In the genomic region with DNA sequence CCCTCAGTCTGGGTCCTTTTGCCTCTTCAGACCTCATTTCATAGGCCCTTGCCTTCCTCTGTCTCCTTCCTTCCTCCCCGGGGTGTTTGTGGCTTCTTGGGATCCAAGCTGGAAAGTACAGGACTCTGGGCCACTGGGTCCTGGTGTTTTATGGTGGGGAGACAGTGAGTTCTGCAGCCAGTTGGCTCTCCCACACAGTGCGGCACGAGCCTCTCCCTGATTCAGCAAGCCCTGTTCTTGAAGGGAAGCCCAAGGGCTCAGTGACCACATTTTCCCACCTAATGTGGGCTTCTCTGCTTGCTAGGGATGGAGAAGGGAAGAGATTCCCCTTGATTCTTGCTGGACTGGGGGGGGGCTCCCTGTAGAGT, we compare ENCODE assay signal across 8 mouse cellular contexts. TPM values are rescaled to one million over a fixed set of nuclear protein-coding genes. Genes with fewer than 3 reads are reported as not detected.
DNase-seq lines count a peak whose midpoint lies in the region; ATAC-seq lines count a peak whose summit lies in the region.

No protein-coding gene starts in this region.

- WGBS in kidney, embryonic 16.5 days = 17% methylated on average over 3 of the region's 3 CpGs
- WGBS in embryonic facial prominence, embryonic 10.5 days = 60% methylated on average over 3 of the region's 3 CpGs
- WGBS in hindbrain, embryonic 16.5 days = 71% methylated on average over 3 of the region's 3 CpGs
- 49% methylated on average over 3 of the region's 3 CpGs for WGBS in neural tube, embryonic 12.5 days

- H3K4me1 ChIP-seq in kidney, embryonic 16.5 days (ENCODE audit: insufficient read depth, low read length) = peaks cover 85% of the 10 kb centered on the region
- H3K4me1 ChIP-seq in embryonic facial prominence, embryonic 10.5 days = peaks cover 97% of the 10 kb centered on the region
- peaks cover 61% of the 10 kb centered on the region for H3K4me1 ChIP-seq in hindbrain, embryonic 16.5 days (ENCODE audit: control insufficient read depth, insufficient read depth, low read depth, low read length)
- H3K4me1 ChIP-seq in neural tube, embryonic 12.5 days = peaks cover 81% of the 10 kb centered on the region

- H3K36me3 ChIP-seq in kidney, embryonic 16.5 days (ENCODE audit: insufficient read depth, low read length) = no peaks in the 10 kb centered on the region
- peaks cover 18% of the 10 kb centered on the region for H3K36me3 ChIP-seq in embryonic facial prominence, embryonic 10.5 days (replicated peaks)
- no peaks in the 10 kb centered on the region for H3K36me3 ChIP-seq in hindbrain, embryonic 16.5 days (ENCODE audit: control insufficient read depth, insufficient read depth, low read length)
- no peaks in the 10 kb centered on the region for H3K36me3 ChIP-seq in neural tube, embryonic 12.5 days

- H3K9me3 ChIP-seq in kidney, embryonic 16.5 days (ENCODE audit: low read length) = no peaks in the 10 kb centered on the region
- no peaks in the 10 kb centered on the region for H3K9me3 ChIP-seq in embryonic facial prominence, embryonic 10.5 days
- H3K9me3 ChIP-seq in hindbrain, embryonic 16.5 days (ENCODE audit: control insufficient read depth, low read length) = no peaks in the 10 kb centered on the region
- no peaks in the 10 kb centered on the region for H3K9me3 ChIP-seq in neural tube, embryonic 12.5 days

- H3K27me3 ChIP-seq in kidney, embryonic 16.5 days (ENCODE audit: insufficient read depth, low read length) = no peaks in the 10 kb centered on the region
- no peaks in the 10 kb centered on the region for H3K27me3 ChIP-seq in embryonic facial prominence, embryonic 10.5 days (replicated peaks; ENCODE audit: low read depth, poor library complexity, severe bottlenecking)
- no peaks in the 10 kb centered on the region for H3K27me3 ChIP-seq in hindbrain, embryonic 16.5 days (replicated peaks; ENCODE audit: control insufficient read depth, insufficient read depth, low read length)
- no peaks in the 10 kb centered on the region for H3K27me3 ChIP-seq in neural tube, embryonic 12.5 days (replicated peaks)

- peak overlapping the region; percentile 43 for H3K4me3 ChIP-seq in kidney, embryonic 16.5 days (ENCODE audit: low read length)
- H3K4me3 ChIP-seq in embryonic facial prominence, embryonic 10.5 days = peak overlapping the region; percentile 88
- H3K4me3 ChIP-seq in hindbrain, embryonic 16.5 days (ENCODE audit: low read length) = peak overlapping the region; percentile 47
- H3K4me3 ChIP-seq in neural tube, embryonic 12.5 days = 0 out of 2 replicates have a peak overlapping the region, but pooled peaks have one; percentile 43

- H3K4me2 ChIP-seq in kidney, embryonic 16.5 days (replicated peaks; ENCODE audit: low read depth, low read length) = peak overlapping the region; percentile 92
- peak overlapping the region; percentile 83 for H3K4me2 ChIP-seq in hindbrain, embryonic 16.5 days (ENCODE audit: low read length)
- peak overlapping the region; percentile 93 for H3K4me2 ChIP-seq in neural tube, embryonic 12.5 days (replicated peaks)

- 0 out of 2 replicates have a peak, but pooled peaks have one; percentile 1 for ATAC-seq in kidney, embryonic 16.5 days (ENCODE audit: low FRiP score, low TSS enrichment)
- ATAC-seq in hindbrain, embryonic 16.5 days = no peak
- no peak for ATAC-seq in neural tube, embryonic 12.5 days (ENCODE audit: low FRiP score, low read depth)

- peak overlapping the region; percentile 98 for H3K27ac ChIP-seq in kidney, embryonic 16.5 days (ENCODE audit: low read length)
- peak overlapping the region; percentile 94 for H3K27ac ChIP-seq in embryonic facial prominence, embryonic 10.5 days (replicated peaks)
- peak overlapping the region; percentile 85 for H3K27ac ChIP-seq in hindbrain, embryonic 16.5 days (ENCODE audit: low read depth, low read length)
- peak overlapping the region; percentile 44 for H3K27ac ChIP-seq in neural tube, embryonic 12.5 days

- no peak for DNase-seq in kidney, postnatal 36 days
- no peak for DNase-seq in embryonic facial prominence, embryonic 10.5 days (ENCODE audit: low spot score)
- DNase-seq in layer of hippocampus, postnatal 25 days (ENCODE audit: extremely low spot score in 1 of 2, low spot score in 1 of 2) = no peak
- no peak for DNase-seq in layer of hippocampus, adult 9-11 months
- no peak for DNase-seq in cerebellum, postnatal 4 days (ENCODE audit: low spot score in 2 of 2)

- peak overlapping the region; percentile 70 for H3K9ac ChIP-seq in kidney, embryonic 16.5 days (replicated peaks; ENCODE audit: low read length)
- H3K9ac ChIP-seq in hindbrain, embryonic 16.5 days (ENCODE audit: low read depth, low read length) = peak overlapping the region; percentile 71
- H3K9ac ChIP-seq in neural tube, embryonic 12.5 days = peak overlapping the region; percentile 65

RNA-seq across cellular contexts. Expression of a gene that starts 14.9 kb away (rescaled TPM):
- polyA plus RNA-seq in kidney, embryonic 16.5 days (2015; fragmentation: Nextera tagmentation; extraction: Ambion mirVana) = 31.4 and 32.5 TPM in 2 replicates
- polyA plus RNA-seq in embryonic facial prominence, embryonic 10.5 days (2016; fragmentation: Nextera tagmentation; extraction: Ambion mirVana) = 34.0 and 35.6 TPM in 2 replicates
- 12.1 and 16.7 TPM in 2 replicates for polyA plus RNA-seq in hindbrain, embryonic 16.5 days (2015; fragmentation: Nextera tagmentation; extraction: Ambion mirVana)
- polyA plus RNA-seq in neural tube, embryonic 12.5 days (2016; fragmentation: Nextera tagmentation; extraction: Ambion mirVana) = 51.1 and 52.5 TPM in 2 replicates
- total RNA-seq in layer of hippocampus, postnatal 25 days (2021) = 10 to 100 TPM; 17.0 to 17.7 TPM

RNA-seq across cellular contexts. Expression of a gene that starts 34.9 kb away (rescaled TPM):
- 36.2 and 38.6 TPM in 2 replicates for polyA plus RNA-seq in kidney, embryonic 16.5 days (2015; fragmentation: Nextera tagmentation; extraction: Ambion mirVana)
- 65.1 and 69.1 TPM in 2 replicates for polyA plus RNA-seq in embryonic facial prominence, embryonic 10.5 days (2016; fragmentation: Nextera tagmentation; extraction: Ambion mirVana)
- polyA plus RNA-seq in hindbrain, embryonic 16.5 days (2015; fragmentation: Nextera tagmentation; extraction: Ambion mirVana) = 4.6 and 6.3 TPM in 2 replicates
- polyA plus RNA-seq in neural tube, embryonic 12.5 days (2016; fragmentation: Nextera tagmentation; extraction: Ambion mirVana) = 18.4 and 19.2 TPM in 2 replicates
- under 1 TPM; 0.54 to 0.94 TPM for total RNA-seq in layer of hippocampus, postnatal 25 days (2021)

RNA-seq across cellular contexts. Expression of a gene that starts 40.3 kb away (rescaled TPM):
- polyA plus RNA-seq in kidney, embryonic 16.5 days (2015; fragmentation: Nextera tagmentation; extraction: Ambion mirVana) = 0.59 TPM in 1 of 2 replicates, not detected in the other
- polyA plus RNA-seq in embryonic facial prominence, embryonic 10.5 days (2016; fragmentation: Nextera tagmentation; extraction: Ambion mirVana) = 0.25 TPM in 1 of 2 replicates, not detected in the other
- polyA plus RNA-seq in hindbrain, embryonic 16.5 days (2015; fragmentation: Nextera tagmentation; extraction: Ambion mirVana) = 2.0 and 3.0 TPM in 2 replicates
- polyA plus RNA-seq in neural tube, embryonic 12.5 days (2016; fragmentation: Nextera tagmentation; extraction: Ambion mirVana) = 1.8 and 2.0 TPM in 2 replicates
- 1 to 10 TPM; 1.5 to 2.3 TPM for total RNA-seq in layer of hippocampus, postnatal 25 days (2021)

Comparison
In these comparisons a context has a peak if more than half of its experiments do, and no peak if none do; other contexts are left out.
1. H3K27ac ChIP-seq: peak in every context shown above with its lines; median percentile 98 in kidney, embryonic 16.5 days; 94 in embryonic facial prominence, embryonic 10.5 days; 85 in hindbrain, embryonic 16.5 days; 44 in neural tube, embryonic 12.5 days.